Mouse (Mus musculus): ENCODE data around the gene Olfr56.

- TF ChIP-seq HCFC1 (IDR thresholded peaks at IDR 0.05; ENCODE audit: borderline replicate concordance, insufficient read depth, low read length) (no peak), ZNF384 (IDR thresholded peaks at IDR 0.05; ENCODE audit: low read depth, low read length) (no peak), MAFK (IDR thresholded peaks at IDR 0.05; ENCODE audit: insufficient read depth, low read depth, low read length) (no peak)
Observed at GRCm38 (mm10) chr11:49091171-49091570, 112.5 kb downstream of the Olfr56 start.
